Mouse (Mus musculus) retina, adult 2 months (tissue): ENCODE measurements around the gene Prpf3.
A peak's percentile ranks its signal among the peaks of the same experiment; 100 is the strongest.
"Not testable (repeated sequence)": the region's sequence is repeated elsewhere in the genome, so short reads cannot be mapped to it uniquely, and the experiment has no call there.

Experiments used
- DNase-seq: peaks from one replicate; pipeline ENCODE4 v3.0.0-alpha.2; 2012; ENCODE audit warnings: low read depth, low spot score

The Prpf3 gene

GRCm38 (mm10) chr3:95881979-95882815, 26.5 kb upstream of the Prpf3 start, which contains the start of gene Ciart:
Ciart (minus strand) TSS chr3:95882251.
- peak; percentile 85 for DNase-seq

DNA sequence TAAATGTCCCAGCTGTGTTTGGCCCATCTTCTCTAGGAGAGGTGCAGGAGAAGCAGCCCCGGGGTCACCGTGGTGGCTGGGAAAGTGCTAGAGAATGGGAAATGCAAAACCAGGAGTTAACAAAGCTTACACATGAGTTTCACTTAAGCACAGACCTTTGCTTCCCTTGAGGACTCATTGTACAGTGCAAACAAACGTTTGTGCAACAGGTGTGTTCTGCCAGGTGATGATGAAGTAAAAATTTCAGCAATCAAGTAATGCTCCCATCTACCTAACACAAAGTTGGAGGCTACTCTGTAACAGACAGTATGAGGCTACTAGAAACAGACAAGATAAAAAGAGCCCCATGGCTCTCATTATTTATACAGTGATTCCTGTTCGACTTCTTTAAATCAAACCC, 23.4 kb upstream of the Prpf3 start:
- DNase-seq: no peak

DNA sequence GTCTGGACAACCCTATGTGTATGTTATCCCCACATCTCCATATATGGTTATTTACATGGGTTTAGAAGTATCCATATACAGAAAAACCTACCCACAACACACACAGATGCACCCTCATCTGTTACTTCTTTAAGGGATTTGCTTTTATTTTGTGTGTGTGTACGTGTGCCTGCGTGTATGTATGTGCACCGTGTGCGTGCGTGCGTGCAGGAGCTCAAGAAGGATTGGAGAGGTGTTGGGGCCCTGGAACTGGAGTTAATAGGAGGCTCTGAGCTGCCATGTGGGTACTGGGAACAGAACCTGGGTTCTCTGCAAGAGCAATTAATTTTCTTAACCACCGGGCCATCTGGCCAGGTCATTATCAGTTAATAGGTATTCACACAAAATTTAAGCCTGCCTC, 16.4 kb upstream of the Prpf3 start:
- DNase-seq: no peak

- peak; percentile 77 for DNase-seq
Observed at GRCm38 (mm10) chr3:95871392-95871867, 15.7 kb upstream of the Prpf3 start, which contains the start of gene Mrps21. Mrps21 (minus strand) TSS chr3:95871519.

- DNase-seq: no peak
Observed at GRCm38 (mm10) chr3:95870976-95871375, 15.3 kb upstream of the Prpf3 start.

GRCm38 (mm10) chr3:95867408-95867807, 11.7 kb upstream of the Prpf3 start:
- DNase-seq: no peak

DNA sequence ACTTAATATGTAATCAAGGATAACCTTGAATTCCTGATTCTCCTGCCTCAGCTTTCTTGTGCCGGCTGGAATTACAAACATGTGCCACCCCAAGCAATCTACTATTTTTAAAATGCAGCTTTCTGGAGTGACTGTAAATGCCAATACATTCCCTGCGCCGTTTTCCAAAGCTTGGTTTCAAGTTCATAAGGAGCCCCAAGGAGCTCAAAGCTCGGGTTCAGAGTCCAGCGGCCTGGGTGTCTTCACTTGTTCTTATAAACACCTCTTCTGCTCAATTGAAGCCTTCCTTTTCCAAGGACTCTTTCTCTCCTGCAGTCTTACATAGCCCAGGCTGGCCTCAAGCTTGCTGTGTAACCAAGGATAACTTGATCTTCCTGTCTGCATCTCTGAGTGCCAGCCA, 10.4 kb upstream of the Prpf3 start:
- DNase-seq: no peak

DNA sequence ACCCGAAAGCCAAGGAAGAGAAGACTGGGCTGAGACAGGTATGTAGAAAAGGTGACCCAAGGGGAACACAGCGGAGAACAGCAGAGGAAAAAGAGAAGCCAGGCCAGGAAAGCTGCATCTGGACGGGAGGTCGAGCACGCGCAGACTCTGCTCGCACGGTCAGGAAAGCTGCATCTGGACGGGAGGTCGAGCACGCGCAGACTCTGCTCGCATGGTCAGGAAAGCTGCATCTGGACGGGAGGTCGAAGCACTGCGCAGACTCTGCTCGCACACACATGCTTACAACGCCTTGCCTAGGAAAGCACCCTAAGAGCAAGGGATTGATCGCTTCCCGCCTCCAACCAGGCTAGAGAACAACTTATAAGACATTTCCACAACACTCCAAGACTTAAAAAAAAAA, 9.9 kb upstream of the Prpf3 start:
- no peak for DNase-seq

- DNase-seq: peak; percentile 34
Observed at GRCm38 (mm10) chr3:95865050-95865449, 9.4 kb upstream of the Prpf3 start.

- no peak for DNase-seq
Observed at GRCm38 (mm10) chr3:95863578-95863977, 7.9 kb upstream of the Prpf3 start.

DNA sequence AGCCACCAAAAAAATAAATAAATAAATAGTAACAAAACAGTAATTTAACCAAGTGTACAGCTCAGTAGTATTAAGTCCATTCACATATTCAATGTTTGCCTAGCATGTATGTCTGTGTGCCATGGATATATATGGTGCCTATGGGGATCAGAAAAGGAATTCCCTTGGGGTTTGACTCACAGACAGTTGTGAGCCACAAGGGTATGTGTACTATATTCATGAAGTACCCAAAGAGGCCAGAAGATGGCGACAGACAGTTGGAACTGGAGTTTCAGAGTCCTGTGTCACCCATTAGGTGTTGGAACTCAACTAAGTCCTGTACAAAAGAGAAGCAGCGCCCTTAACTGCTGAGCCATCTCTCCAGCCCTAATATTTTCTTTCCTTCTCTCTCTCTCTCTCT, 6.1 kb upstream of the Prpf3 start:
- DNase-seq: peak; percentile 64

DNA sequence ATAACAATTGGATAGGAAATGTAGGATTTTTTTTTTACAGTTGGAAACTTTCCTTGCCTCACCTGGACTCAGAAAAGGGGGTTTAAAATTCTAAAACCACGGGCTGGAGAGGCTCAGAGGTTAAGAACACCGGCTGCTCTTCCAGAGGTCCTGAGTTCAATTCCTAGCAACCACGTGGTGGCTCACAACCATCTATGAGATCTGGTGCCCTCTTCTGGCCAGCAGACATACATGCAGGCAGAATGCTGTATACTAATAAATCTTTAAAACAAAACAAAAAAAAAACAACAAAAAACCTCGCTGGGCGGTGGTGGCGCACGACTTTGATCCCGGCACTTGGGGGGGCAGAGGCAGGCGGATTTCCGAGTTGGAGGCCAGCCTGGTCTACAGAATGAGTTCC, 5.5 kb upstream of the Prpf3 start:
- no peak for DNase-seq

DNA sequence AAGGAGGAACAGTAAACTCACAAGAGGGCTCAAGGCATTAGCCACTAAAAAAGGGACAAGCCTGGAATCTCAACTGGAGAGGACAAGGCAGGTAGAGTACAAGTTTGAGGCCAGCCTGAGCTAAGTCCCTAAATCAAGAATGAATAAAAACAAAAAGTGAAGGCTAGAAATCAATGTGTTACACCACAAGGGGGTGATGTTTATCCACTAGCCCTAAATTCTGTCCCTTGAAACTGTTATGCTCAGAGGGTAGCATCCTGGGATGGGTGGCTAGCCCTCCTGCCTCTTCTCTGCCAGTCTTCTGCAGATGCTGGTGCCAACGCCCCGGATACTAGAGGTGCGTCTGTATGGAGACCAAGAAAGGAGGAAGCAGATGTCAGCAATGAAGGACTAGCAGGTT, 4.6 kb upstream of the Prpf3 start:
- DNase-seq: no peak

DNA sequence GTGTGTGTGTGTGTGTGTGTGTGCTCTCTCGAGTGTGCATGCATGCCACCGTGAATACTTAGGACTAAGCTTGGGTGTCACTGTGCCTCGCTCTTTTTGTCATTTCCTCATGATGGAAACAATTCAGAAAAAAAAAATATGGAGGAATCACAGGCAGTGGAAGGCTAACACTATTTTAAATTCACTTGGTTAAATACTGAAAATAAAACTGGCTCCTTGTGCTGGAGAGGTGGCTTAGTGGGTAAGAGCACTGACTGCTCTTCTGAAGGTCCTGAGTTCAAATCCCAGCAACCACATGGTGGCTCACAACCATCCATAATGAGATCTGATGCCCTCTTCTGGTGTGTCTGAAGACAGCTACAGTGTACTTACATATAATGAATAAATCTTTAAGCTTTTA, 2.6 kb upstream of the Prpf3 start:
- not testable (repeated sequence) for DNase-seq

DNA sequence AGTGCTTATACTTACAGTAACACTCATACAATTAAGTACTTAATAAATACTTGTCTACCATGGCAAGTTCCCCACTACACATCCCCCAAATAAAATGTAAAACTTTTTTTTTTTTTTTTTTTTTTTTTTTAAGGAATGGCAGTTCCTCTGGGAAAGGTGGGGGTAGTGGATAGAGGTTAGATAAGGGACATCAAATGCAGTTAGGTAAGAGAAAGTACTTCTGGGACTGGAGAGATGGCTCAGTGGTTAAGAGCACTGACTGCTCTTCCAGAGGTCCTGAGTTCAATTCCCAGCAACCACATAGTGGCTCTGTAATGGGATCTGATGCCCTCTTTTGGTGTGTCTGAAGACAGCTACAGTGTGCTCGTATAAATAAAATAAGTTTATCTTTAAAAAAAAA, 1.4 kb upstream of the Prpf3 start:
- DNase-seq: not testable (repeated sequence)

GRCm38 (mm10) chr3:95856115-95856514, 430 bp upstream of the Prpf3 start:
- no peak for DNase-seq

DNA sequence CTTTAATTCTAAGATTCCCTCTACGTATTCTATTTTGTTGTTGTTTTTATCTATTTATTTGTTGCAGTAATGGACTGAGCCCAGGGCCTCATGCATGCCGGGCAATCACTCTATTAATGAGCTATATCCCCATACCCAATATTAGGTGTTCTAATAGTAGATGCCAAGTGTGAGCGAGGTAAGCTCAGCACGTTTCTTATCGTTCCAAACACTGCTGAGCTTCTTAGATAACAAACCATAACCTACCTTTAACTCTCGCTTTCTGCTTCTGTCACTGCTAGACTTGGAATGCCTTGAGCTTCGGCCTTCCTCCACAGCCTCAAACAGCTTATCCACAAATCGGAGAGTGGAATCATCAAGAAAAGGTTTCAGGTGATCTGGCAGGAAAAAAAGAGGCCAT, 4.4 kb downstream of the Prpf3 start:
- DNase-seq: no peak

DNA sequence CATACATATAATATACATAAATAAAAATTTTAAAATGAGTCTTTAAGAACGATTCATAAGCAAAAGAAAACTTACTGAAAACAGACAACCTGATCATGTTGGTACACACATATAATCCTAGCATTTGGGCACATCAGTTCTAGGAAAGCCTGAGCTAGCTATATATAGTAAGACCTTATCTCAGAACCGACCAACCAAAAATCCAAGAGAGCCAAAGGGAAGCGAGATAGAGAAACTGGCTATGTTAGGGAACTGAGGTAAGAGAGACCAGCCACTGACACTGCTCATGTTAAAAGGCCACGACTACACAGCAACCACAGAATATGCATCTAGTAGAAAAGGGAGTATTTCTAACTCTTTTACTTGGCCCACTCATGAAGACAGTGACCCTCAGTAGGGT, 5.1 kb downstream of the Prpf3 start:
- no peak for DNase-seq

DNA sequence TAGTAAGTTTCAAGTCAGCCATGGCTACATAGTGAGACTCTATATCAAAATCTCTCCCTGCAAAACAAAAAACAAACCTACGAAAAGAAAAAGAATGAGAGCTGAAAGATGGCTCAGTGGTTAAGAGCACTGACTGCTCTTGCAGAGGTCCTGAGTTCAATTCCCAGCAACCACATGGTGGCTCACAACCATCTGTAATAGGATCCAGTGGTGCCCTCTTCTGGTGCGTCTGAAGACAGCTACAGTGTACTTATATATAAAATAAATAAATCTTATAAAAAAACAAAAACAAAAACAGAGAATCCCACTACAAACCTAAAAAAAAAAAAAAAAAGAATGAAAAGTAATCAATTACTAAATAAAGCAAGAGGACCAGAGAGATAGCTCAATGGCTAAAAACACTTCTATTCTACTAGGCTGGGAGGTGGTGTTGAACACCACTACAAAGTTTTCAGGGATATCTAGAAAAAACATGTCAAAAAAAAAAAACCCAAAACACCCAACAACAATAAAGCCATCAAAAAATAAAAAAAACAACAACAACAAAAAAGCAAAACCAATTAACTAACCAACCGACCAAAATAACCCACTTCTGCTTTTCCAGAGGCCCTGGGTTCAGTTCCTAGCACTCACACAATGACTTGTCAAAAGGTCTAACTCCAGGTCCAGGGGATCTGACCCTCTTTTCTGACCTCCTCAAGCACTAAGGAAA, 13.0 kb downstream of the Prpf3 start:
- DNase-seq: no peak

DNA sequence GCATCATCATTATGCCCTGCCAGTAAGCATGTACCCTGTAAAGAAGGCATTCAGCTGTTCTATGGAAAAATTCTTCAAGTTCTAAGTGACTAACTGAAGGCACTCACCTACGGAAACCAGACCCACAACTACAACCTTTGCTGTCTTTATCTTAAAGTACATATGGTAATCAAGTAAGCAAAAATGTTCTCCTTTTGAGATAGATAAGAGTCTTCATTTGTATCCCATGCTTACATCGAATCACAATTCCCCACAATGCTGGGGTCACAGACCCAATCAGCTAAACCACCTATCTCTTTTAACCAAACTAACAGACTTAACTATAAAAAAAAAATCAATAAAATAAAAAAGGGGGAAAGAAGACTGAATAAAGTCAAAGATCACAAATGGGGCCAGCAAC, 16.4 kb downstream of the Prpf3 start:
- DNase-seq: no peak

GRCm38 (mm10) chr3:95829053-95829452, 26.6 kb downstream of the Prpf3 start:
- DNase-seq: no peak

DNA sequence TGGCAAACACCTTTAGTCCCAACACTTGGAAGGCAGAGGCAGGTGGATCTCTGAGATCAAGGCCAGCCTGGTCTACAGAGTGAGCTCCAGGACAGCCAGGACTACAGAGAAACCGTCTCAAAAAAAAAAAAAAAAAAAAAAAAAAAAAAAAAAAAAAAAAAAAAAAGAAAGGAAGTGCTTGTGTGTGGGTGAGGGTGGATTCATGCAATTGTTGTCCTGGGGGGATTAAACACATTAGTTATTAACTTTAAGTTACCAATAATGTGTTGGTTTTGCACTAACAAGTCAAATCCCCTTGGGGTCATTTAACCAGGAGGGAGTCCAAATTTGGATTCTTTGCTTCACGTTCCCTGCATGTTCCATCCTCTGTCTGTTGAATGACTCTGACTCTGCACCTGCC, 29.4 kb downstream of the Prpf3 start:
- DNase-seq: no peak
